Mouse (Mus musculus) thymus, postnatal 4 days (tissue): ENCODE results near the gene Ube2q2.
"Not testable (repeated sequence)": the region's sequence is repeated elsewhere in the genome, so short reads cannot be mapped to it uniquely, and the experiment has no call there.

Experiments used
- DNase-seq: peaks from one replicate; pipeline ENCODE4 v3.0.0; 2021

Ube2q2 gene

DNA sequence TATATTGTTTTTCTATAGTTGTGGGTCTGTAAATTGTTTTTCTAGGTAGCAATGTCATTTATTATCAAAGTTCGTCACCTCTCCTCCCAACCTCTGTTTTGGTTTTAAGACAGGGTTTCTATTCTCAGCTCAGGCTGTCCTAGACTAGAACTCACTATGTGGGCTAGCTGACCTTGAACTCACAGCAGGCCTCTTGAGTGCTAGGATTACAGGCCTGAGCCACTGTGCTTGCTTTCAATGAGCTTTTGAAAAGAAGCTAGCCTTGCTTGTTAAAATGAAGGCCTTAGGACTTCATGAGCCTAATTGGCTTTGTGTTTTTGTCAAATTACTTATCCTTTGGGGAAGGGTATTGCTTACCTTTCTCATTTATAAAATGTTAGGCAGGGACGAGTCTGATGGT lies 25.6 kb downstream of the Ube2q2 start:
- no peak for DNase-seq

GRCm38 (mm10) chr9:55195876-55196275 lies 47.2 kb downstream of the Ube2q2 start:
- DNase-seq: no peak

DNA sequence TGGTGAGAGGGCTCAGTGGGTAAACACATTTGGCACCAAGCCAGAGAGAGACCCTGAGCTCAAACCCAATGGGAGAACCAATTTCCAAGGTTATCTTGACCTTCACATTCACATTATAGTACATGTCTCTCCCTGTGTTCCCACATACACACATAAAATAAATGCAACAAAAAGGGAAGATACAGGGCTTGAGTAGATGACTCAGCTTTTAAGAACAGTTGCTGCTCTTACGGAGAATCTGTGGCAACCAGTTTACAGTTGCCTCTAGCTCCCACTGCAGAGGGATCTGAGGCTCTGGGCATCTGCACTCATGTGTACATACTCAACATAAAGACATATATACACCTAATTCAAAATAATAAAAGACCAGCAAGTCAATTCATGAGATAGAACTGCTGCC lies 49.6 kb downstream of the Ube2q2 start:
- no peak for DNase-seq

DNA sequence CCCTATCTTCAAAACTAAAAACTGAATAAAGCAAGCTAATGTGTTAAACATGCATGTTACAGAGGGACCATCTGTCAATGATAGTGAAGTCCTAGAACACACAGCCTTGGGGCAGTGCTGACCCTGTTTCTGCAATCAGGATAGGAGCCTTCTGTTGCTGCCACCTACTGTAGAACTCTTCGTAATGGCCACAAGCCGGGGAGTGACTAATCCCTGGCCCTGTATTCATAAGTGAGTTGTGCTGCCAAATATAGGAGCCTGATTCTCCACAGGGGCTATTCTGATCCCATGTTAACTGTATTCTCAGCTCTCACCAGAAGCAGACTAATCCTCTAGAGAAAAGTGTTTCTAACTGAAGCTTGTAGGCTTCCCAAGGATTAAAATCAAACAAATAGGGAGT lies 50.7 kb downstream of the Ube2q2 start:
- DNase-seq: no peak

DNA sequence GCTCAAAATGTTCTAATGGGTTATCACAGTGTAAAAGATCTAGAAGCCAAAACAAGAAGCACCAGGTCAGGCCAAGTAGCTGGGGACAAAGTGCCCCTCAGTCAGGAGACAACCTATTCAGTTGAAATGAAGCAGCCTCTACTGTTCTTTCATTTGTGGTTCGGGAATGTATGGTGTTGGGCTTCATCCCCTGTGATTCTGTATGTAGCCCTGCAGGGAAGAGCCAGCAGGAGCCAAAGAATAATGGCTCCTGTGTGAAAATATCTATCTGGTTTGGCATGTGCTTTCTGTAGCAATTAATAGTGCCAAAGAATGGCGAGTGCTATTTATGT lies 59.8 kb downstream of the Ube2q2 start:
- DNase-seq: no peak

DNA sequence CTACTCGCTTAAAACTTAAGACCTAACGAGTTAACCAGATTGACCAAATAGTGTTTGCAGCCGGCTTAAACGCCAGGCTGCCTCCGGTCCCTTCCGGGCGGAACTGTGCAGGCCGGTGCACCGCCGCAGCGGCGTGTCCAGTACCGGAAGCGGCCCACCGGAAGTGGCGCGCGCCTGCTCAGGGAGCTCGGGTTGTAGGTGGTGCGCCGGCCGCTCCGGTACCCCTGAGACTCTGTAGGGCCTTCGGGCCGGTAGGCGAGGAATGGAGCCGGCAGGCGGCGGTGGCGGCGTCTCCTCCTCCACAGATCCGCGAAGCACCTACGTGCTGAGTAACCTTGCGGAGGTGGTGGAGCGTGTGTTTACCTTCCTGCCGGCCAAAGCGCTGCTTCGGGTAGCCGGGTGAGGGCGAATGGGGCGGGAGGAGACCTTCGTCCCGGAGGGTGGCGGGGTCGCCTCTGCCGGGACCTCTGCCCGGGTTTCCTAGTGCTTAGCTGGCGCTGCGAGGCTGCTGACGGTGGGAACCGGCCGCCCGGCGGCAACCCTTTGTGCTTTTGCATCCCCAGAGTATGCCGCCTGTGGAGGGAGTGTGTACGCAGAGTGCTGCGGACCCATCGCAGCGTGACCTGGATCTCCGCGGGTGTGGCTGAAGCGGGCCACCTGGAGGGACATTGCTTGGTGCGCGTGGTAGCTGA lies 60.3 kb downstream of the Ube2q2 start, which contains the start of gene Fbxo22:
Gene Fbxo22 (plus strand): TSS at position 136 of the 692 bp plus-strand sequence.
- DNase-seq: peak; percentile 84

- no peak for DNase-seq
These were observed 63.0 kb downstream of the Ube2q2 start for GRCm38 (mm10) chr9:55211611-55212010.

GRCm38 (mm10) chr9:55213396-55213795 lies 64.7 kb downstream of the Ube2q2 start:
- DNase-seq: no peak

- no peak for DNase-seq
These were observed 66.4 kb downstream of the Ube2q2 start for GRCm38 (mm10) chr9:55215056-55215455.

DNA sequence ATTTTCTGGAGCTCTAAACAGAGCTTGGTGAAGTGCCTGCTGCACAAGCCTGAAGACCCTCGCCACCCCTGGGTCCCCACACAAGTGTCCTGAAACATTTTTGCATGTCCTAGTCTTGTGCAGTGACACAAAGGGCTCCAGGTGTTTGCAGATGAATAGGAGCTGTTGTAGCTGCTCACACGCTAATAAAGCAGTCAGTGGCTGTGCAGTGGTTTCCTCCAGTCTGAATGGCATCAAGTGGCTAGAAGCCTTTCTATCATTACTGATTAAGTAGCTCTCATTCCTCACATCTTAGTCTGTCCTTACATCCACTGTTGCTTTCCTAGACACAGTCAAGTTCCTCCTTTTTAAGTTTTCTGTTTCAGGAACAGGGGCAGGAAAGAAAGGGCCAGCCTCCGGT lies 67.0 kb downstream of the Ube2q2 start:
- DNase-seq: no peak

DNA sequence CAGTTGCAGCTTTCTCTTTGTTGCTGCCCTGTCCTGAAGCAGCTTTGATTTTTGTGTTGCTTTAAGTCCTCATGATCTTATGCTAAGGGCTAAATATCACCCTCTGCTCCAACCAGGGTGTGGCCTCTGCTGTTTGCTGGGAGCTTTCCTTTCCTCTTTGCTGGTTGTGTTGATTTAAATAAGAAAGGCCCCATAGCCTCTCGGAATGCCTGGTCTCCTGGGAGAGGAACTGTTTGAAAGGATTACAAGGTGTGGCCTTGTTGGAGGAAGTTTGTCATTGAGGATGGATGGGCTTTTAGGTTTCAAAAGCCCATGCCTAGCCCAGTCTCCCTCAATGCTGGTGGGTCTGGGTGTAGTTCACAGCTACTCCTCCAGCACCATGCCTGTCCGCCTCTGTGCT lies 67.4 kb downstream of the Ube2q2 start:
- DNase-seq: no peak

DNA sequence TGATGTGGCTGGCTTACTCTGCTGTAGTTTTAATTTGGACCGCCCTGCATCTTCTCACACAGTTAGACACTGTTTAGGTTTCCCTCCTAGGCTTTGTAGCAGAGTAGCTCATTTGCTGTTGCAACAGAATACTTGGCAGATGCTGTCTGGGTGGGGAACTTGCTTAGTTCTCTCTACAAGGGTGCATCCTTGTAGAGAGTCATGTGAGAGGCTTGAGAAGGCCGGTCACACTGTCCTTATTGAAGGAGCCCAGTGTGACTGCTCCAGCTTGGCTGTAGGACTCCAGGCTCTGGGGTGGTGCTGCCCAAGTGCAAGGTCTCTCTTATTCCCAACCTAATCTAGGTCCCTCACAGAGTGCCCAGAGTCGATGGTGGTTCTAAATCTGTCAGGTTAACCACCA lies 68.7 kb downstream of the Ube2q2 start:
- DNase-seq: no peak

DNA sequence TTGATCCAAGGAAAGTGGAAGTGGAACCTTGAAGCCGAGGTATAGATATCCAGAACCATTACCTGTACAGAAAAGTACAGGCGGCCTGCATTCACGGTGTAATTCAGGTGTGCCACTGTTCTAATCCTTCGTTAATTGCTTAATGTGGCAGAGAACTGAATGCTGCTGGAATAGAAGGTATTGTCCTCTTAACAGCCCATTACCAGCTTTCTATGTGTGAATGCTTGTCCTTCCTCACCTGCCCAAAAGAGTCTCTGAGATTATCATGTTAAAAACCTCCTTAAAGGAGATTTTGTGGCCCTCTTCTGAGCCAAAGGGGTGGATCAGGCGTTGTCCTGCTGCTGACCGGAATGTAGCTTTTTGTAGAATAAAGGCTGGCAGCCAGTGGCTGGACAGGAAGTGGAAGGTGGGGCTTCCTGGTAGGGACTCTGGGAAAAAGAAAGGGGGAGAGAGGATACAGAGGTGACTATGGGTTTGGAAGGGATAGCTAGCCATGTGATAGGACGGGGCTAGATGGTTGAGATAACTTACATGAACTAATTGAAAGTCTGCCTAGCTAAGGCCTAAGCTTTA lies 76.6 kb downstream of the Ube2q2 start:
- DNase-seq: no peak

- DNase-seq: no peak
These were observed 77.6 kb downstream of the Ube2q2 start for GRCm38 (mm10) chr9:55226251-55226650.

GRCm38 (mm10) chr9:55228149-55228548 lies 79.5 kb downstream of the Ube2q2 start:
- no peak for DNase-seq

DNA sequence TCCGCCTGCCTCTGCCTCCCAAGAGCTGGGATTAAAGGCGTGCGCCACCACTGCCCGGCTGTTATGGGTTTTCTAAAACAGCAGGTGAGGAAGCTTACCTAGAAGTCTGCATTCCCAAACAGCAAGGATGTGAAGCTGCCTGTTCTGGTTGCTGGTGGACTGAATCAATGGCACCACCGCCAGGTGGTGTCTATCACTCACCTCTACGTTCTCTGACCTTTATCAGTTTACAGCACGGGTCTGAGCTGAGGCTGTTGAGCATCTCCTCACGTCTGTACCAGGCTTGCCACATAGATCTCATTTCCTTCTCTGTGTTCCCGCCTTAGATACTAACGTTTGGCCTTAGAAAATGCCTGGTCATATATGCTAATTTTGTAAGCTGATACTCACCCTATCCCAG lies 80.4 kb downstream of the Ube2q2 start:
- no peak for DNase-seq

- peak; percentile 15 for DNase-seq
These were observed 82.9 kb downstream of the Ube2q2 start for GRCm38 (mm10) chr9:55231544-55231943.

GRCm38 (mm10) chr9:55232110-55232509 lies 83.5 kb downstream of the Ube2q2 start:
- DNase-seq: no peak

GRCm38 (mm10) chr9:55232586-55232985 lies 83.9 kb downstream of the Ube2q2 start:
- DNase-seq: no peak

DNA sequence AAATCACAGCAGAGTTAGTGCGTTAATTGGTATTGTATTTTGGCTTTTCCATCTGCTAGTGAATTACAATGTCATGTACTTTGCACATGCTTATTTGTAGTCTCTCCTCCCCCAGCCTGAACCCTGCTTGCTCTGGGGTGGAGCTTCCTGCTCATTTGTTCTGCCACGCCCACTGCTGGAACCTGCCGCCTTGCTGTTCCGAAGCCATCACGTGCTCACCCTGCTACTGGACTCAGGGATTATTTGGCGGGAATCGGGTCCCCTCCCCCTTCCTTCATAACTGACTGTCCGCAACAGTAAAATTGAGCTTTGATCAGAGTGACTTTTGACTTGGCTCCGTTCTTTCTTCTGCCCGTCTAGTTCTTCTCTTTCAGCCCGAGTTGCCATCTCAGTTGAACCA lies 84.4 kb downstream of the Ube2q2 start:
- DNase-seq: not testable (repeated sequence)

DNA sequence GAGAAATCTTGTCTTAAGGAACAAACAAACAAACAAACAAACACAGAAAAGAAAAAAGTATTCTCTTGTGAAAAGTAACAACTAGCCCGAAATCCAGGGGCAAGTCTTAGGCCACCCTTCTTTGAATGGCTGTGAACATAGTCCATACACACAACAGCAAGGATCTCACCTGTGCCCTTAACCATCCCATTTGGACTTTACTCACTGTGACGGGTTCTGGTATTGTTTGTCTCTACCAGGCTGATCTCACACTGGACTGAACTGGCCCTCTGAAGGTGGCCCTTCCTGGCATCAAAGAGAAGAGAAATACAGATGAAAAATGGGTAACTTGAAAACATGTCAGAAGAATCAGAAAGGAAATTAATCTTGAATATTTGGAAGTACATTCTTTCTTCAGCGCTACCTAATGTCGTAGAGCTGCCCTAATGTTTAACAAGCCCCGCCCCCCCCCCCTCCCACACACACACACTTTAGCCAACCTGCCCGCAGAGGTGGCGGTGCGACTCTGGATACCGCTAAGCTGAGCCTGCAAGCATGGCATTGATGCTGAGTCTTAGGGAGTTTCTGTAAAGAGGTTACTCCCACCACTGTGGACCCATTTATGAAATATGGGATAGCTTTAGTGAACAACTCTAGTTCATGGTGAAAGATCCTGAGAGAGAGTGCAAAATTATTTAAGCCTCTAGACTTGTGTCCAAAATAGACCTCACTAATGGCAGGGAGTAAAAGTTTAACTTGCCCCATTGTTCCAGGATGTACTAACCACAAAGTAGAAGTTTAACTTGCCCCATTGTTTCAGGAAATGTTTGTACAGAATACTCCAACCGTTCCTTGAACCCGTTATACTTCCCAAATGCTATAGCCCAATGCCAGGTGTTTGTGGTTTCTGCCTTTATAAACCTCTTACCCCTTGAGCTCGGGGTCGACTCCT lies 87.8 kb downstream of the Ube2q2 start:
- DNase-seq: no peak

DNA sequence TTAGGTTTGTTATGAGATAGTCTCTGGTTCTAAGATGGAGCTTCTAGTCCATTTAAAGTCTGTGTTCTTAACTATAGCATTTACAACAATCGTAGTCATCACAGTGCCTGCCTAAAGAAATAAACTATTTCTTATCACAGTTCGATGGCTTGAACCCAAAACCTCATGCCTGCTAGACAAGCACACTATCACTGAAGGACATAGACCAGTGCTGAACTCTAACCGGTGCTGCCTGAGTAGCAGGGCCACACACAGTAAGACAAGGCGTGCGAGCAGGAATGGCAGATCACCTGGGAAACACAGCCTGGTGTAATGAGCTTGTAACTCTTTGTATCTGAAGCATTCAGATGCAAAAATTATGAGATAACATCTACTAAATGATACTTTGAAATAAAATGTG lies 92.2 kb downstream of the Ube2q2 start:
- DNase-seq: no peak

DNA sequence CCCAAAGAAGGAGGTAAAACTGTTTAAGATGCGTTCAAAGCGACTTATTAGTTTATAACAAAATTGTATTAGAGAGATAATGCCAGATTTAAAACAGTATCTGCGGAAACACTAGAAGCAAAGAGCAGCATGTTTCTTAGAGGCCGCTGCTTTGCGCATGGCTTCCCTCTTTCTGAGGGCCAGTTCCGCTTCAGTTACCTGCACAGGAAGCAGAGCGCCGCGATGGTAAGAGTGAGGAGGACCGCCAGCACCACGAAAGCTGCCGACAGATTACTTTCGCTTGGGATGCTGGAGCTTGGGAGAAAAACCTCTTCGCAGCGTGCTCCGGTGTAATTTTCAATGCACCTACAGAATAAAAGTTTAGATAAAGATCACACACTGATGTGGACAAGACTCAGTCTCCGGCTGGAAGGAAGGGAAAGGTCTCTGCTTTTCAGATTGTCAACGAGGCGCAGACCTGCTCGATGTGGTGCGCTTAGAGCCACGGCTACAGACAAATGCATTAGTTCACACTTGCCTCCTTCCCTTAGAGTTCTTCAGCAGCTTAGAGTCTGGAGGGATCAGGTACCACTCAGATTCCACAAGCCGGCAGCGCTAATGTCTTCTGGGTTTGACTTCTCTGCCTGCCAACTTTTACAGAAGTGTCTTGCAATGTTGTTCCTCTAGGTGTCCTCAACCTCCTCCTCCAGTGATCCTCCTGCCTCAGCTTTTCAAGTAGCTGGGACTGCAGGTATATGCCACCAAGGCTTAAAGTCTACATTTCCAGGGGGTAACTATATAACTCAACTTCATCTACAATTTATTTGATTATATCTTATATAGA lies 93.4 kb downstream of the Ube2q2 start:
- DNase-seq: peak; percentile 60
